Mouse (Mus musculus) c-Kit-positive CD71-positive TER-119-negative erythroid progenitor cells, embryonic 14.5 days (primary cell): ENCODE results near the gene Sdk1.

Experiments
- DNase-seq: peaks from one replicate; pipeline ENCODE4 v3.0.0-alpha.2; 2013; ENCODE audit warnings: low read depth

Sdk1 gene

DNA sequence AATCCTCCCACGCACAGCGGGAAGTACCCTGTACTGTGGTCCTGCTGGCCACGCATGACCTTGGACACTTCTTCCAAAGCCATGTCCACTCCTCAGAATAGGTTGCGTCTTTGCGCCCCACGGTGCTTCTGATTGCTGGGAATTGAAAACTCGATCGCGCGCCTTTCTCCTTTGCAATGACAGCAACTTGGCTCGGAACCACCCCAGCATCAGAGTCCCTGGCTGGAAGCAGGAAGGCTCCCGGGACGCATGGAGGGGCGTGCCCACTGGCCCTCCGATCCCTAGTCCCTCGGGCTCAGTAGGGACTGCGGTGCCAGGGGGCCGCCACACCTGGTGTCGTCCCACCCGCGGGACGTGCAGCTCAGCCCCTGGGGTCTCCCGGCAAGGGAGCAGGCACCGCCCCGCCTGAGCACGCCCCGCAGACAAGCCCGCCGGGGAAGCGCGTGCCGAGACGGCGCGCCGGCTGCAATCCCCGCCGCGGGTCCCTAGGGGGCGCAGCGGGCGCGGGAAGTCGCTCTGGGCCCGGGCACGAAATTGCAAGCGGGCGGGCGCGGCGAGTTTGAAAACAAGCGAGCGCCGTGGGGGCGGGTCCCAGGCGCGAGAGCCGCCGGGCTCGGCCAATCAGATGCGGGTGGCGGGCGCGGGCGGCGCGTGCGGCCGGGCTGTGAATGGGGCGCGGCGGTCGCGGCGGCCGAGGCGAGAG lies at the start of gene Sdk1:
Sdk1 (plus strand) TSS at position 650 of the 703 bp plus-strand sequence.
- DNase-seq, result peak; percentile 63

DNA sequence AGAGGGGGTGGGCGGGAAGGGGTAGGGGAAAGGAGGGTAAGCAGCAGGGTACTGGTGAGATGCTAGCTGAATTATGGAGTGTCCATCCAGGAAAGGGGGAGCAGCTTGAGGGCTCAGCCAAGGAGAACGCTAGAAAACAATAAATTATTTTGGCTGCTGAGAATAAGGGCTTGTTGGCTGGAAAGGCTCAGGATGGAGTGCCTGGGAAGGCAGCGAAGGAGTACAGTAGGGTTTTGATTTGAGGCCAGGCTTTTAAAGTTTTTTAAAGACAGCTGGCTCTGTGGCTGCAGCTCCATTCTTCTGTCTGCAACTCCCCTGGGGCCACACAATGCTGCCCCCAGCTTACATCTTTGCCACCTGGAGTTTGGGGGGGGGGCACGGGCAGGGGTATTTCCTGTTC lies 44.0 kb upstream of the Sdk1 start:
- DNase-seq, result no peak

DNA sequence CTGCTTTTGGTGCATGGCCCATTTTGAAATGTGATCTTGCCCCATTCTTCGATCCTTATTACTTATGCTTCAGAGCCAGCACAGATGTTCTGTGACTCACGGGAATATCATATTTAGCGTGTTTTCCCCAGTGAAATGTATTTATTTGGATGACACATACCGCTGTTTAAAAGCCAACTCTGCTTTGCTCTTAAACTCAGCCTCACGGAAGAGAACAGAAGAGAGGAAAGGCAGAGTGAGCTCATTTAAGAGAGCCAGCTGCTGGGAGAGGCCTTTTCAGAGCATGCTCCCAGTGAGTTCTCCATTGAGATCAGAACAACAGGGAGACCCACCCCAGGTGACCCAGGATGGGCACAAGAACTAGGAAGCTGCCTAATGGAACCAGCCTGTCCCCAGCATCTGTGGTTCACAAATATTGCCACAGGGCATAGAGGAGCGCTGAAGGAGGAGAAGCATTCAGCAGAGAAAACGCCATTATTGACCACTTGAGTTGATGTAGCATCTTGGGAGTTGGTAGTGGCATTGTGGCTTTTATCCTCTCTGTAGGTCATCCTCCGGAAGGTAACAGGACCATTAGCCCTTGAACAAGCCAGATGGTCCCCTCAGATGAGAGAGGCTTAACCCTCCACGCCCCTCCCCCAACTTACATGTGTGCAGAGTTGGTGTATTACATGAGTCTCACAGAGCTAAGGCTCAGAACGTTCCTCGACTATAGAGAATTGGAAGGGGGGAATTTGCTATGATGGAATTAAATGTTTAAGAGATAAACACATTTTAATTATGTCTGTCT lies 38.8 kb upstream of the Sdk1 start:
- DNase-seq, result no peak

DNA sequence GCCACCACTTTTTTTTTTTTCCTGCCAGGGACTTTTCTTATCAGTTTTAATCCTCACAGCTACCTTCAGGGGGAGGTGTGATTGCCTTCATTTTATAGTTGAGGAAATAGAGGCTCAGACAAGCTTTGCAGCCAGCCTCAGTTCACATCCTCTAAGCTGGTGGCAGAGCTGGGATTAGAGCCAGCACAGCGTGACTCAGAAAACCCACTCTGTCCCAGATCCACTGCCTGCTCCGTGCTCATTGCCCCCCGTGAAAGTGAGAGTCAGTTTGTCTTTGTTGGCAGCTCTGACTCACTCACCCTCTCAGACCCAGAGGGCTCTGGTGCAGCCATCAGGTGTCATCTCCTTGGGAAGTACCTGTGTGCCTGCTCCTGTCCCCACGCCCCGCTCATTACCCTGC lies 34.2 kb upstream of the Sdk1 start:
- DNase-seq, result no peak

DNA sequence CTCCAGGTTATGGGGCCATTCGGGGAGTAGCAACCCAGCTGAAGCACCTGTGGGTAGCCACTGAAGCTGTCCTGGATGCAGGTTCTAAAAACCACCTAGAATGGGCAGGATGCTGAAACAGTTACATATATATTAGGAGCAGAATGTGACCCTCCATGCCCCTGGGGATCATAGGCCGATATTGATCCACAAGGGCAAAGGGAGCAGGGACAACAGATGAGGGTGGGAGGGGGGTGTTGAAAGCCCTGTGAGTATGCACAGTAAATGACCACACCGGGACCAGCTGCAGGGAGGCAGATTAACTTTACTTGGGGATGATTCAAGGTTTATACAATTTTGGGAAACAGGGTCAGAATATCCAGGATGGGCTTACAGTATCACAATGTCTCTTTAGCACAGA lies 16.0 kb upstream of the Sdk1 start:
- no peak for DNase-seq

DNA sequence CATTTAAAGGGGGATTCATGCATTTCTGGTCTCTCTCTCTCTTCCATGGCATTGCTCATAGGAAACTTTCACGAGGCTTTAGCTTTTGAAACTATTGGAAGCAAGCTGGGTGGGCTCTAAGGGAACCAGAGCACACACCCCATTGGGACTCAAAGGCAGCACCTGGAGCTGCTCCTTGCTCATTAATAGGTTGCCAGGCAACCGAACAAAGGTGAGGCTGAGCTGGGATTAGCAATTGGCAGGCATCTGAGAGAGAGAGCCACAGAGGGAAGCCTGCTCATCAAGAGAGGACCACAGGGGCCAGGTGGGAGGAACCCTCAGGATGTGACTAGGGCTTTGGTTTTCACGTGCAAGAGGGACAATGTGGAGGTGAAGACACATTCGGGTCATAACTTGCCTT lies 7.0 kb upstream of the Sdk1 start:
- no peak for DNase-seq

DNA sequence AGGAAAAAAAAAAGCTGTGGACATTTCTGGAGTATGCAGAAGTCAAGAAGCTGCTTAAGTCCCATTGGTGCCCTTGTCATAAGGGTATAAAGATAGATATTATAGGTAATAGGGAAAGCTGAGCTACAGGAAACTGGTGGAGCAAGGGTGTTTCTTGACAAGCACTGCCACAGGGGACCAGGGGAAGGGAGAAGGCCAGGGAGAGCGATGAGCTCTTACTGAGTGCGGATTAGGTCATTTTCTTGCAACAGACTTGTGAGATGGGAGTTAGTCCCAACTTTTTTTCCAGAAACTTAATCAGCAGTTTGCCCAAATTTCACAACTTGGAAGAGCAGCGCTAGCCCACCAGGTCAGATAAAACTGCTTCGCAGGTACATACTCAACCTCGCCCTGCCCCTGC lies 1.9 kb upstream of the Sdk1 start:
- DNase-seq, result no peak

DNA sequence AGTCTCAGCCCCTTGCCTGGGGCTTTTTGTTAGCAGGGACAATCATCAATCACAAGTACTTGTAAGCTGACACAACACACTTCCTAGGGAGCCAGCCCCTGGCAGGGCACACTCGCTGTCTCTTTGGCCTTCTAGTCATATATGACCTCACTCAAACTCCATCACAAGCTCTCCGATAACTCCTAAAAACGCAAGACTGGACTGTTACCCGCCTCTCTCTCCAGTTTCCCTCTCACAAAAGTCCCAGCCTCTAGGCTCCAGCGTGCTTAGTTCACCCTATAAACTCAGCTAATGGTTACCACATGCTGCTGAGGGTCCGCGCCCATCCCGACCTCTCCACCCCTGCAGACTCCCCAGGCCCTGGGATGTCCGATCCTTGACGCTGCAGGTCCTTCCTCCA lies 849 bp upstream of the Sdk1 start:
- no peak for DNase-seq

DNA sequence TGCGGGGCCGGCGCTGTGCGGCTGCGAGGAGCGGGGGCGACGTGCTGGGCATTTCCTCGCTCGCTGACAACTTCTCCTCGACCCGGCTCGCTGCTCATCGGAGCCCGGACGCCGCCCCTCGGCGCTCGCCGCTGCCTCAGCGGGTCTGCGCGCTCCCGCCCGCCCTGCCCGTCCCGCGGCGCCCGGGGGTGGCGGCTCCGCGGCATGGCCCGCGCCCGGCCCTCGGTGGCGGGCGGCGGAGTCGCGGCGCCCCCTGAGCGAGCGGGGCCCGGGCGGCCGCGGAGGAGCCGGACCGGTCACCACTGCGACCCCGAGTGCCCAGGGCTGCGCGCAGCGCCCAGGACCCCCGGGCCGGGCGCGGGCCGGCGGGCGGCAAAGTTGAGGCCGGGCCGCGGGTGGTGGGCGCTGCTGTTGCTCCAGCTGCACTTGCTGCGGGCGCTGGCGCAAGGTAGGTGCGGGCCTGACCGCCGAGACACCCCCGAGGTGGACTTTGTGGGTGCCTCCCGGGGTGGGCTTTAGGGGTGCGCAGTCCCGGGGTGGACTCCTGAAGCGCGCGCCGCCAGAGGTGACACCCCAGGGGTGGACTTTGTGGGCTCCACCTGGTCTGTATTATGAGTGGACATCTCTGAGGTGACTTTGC lies 475 bp downstream of the Sdk1 start:
- DNase-seq, result no peak

DNA sequence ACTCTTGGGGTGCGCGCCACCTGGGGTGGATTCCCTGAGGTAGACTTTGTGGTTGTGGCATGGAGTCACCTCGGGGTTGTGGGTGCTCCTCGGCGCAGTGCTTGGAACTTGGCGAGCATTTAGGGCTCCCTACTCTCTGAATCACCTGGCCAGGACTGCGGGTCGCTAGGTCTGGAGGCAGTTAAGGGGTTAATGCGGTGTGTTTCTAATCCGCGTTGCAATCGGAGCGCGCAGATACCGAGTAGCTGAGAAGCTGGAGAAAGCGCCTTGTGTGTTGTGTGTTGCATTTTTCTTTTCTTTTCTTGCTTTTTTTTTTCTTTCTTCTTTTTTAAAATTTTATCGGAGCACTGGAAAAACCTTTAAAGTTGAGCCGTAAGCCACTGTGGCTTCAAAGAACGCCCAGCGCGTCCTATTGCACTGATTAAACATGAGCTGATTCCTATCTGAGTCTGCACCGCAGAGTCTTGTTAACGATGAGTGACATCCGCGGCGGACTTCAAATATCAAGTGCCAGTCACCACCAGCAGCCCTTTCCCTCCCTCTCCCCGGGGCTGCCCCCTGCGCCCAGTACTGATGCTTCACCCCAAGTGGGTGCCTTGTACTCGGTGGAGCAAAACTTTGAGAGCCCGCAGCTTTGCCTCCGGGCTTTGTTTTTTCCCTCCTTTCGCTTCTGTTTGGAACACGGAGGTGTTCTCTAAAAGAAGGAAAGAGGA lies 2.1 kb downstream of the Sdk1 start:
- no peak for DNase-seq

DNA sequence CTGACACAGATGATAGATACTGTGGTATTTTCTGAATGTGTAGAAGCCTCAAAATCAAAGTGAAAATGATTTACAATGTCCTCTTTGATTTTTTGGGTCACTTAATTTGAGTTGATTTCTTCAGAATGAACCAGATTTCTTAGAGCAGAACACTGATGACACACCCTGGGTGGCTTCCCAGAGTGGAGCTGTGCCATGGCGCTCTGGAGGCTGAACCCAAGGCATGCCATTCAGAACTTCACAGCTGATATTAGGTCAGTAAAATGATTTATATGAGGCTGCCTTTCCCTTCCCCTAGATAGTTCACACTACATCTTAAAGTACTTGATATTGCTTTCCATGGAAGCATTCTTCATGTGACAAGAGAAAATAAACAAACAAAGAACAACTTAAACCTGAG lies 23.0 kb downstream of the Sdk1 start:
- DNase-seq, result no peak

DNA sequence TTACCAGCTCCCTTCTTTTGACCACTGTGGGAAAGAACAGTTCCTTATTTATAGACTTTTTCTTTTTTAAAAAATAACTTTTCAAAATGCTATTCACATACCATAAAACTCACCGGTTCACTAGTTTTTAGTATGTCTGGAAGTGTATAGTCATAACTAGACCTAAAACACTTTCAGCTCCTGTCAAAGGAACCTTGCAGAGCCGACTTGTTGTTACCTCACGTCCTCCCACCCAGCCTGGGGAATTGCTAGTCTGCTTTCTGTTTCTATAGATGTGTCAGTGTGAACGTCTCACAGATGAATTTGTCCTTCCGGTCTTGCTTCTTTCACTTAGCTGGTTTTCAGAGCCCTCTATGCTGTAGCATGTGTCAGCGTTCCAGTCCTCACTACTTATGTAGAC lies 35.8 kb downstream of the Sdk1 start:
- DNase-seq, result no peak

DNA sequence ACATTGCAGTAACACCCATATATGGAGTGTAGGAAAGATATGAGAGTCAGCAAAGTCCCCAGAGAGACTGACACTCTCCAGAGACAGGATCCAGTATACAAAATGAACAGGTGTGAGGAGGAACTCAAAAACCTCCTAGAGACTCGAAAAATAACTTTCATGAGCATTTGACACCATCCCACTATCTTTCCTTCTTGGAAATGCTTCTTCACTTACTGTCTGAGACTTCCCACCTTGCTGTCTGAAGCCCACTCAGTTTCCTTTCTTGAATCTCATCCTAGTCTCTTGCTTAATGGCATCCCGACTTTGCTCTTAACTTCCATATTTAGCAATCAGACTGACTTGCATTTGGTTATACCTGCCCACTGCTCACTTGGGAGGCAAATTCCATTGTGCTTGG lies 40.5 kb downstream of the Sdk1 start:
- no peak for DNase-seq

DNA sequence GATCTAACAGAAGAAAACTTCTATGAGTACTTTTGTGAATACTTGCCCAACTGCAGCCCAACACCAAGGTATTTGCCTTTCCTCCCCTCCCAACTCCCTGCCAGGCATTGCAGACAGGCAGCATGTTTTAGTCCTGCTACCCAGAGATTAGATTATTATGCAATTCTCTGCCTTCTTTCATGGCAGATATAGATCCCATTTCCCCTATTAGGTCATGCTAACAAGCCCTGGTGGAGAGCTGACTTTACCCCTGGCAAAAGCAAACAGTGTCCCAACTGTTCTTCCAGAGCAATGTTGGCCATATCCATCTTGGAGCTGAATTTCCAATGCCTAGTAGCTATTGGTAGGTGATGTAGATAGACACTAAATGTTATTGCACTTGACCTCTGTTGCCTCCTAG lies 48.3 kb downstream of the Sdk1 start:
- DNase-seq, result no peak

DNA sequence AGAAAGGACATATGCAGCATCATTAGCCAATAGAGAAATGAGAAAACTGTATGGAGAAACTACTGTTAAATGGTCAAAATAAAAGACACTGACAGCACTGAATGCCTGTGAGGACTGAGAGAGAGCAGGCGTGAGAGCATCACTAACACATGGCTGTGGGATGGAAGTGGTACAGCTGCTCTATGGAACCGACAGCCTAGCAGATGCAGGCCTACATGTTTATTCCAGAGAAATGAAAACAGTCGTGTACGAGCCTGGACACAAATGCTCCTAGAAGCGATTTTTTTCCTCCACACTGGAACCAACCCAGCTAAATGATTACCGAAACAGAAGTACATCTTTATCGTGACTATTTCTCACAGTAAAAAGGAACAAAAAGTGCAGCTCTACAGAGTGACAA lies 54.0 kb downstream of the Sdk1 start:
- DNase-seq, result no peak

DNA sequence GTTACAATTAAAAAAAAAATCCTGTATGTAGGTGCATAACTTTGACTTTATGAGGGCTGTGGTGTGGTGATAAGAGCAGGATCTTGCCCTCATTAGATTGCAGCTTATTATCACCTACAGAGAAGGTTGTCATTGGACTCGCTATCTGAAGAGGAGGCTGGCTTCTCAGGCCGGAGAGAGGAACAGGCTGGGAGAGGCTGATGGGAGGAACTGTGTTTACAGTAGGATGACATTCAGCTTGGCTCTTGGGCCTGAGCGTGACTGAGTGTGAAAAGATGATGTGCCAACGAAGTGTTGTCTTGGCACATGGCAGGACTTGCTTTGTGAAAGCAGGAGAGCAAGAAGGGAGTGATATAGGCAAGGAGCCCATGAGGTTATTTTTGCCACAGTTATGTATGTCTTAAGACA lies 61.0 kb downstream of the Sdk1 start:
- DNase-seq, result peak; percentile 4

DNA sequence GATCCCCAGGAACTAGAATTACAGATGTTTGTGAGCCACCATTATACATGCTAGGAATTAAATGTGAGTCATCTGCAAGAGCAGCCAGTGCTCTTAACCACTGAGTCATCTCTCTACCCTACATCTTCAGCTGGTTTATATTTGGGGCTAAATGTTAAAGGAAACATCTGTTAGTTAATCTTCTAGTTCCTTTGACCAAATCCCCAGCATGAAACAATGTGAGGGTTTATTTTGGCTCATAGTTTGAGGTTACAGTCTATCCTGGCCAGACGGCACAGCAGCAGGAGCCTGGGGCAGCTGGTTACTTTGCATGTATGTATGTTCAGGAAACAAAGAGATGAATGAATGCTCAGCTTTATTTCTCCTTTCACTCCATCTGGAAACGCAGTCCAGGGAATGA lies 62.5 kb downstream of the Sdk1 start:
- DNase-seq, result no peak

DNA sequence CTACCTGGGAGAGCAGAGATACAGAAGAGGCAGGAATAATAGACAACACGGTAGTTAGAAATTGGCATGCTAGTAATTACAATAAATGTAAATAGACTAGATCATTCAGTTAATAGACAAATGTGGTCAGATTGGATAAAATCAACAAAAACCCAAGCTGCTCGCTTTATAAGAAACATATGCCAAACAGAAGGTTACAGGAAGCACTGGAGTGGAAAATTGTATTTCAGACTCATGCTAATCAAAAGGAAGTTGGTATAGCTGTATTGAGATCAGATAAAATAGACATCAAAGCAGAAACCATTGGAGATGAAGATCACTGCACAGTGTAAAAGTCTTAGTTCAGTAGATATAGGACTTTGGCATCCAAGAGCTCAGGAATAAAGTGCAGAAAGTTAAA lies 63.4 kb downstream of the Sdk1 start:
- DNase-seq, result no peak

DNA sequence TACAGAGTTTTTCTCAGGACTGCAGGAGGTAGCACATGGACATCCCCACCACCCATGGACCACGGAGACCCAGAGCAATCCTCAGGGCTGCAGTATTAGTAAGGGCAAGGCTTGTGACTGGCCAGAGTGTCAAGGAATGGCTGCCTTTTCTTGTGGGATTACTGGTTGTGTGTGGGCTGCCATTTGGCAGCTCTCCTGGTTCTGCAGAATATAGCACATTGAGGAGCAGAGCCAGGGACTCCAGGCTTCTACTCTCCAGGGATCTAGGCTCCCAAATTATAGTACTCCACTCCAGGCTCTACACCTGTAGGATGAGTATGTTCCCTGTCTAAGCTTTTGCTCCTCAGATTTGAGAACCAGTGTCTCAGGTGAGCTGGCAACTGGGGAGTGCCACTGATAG lies 69.4 kb downstream of the Sdk1 start:
- no peak for DNase-seq

DNA sequence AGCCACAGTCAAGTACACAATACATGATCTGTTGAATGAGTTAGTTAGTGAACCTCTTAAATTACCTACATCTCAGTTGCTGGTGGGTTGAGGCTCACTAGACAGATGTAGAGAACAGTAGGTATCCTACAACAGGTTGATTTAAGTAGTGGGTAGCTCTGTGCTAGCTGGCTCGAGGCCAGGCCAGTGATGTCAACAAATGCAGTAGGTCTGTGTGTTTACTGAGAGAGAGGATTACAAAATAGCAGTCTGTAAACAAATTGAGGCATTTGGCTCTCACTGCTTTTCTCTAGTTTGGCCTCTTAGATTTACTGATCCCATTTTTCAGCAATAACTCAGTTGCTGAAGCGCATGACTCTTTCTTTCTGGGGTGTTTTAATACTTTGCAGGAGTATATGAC lies 70.5 kb downstream of the Sdk1 start:
- no peak for DNase-seq

DNA sequence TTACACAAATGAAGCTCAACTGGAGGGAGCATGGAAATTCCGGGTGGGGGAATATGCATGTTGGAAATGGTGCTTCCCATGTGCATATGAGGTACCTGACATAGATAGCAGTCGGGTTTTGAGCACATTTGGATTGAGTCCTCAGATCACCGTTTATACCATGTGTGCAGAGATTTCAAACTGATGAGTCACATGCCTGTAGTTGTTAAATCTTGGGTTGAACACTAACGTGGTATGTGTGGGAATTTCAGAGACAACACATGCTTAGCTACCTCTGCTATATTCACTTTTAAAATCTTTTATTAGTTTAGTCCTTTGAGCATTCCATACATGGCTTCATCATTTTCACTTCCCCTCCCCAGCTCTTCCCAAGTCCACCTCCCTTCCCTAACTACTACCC lies 71.0 kb downstream of the Sdk1 start:
- DNase-seq, result no peak

DNA sequence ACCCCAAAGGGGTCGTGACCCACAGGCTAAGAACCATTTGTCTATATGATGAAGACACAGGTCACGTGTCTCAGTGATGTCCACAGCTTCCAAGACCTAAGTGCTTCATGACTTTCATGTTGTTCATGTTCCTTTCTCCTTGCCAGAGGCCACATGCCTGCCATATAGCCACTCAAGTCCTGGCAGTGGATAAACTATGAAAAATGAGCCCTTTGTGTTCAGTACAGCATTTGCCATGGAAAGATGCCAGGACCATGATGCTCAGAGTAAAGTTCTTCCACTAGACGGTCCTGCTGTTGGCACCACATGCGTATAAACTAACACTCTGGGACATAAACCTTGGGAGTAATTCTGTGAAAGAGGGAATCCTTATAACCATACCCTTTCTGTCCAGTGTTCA lies 75.8 kb downstream of the Sdk1 start:
- no peak for DNase-seq

DNA sequence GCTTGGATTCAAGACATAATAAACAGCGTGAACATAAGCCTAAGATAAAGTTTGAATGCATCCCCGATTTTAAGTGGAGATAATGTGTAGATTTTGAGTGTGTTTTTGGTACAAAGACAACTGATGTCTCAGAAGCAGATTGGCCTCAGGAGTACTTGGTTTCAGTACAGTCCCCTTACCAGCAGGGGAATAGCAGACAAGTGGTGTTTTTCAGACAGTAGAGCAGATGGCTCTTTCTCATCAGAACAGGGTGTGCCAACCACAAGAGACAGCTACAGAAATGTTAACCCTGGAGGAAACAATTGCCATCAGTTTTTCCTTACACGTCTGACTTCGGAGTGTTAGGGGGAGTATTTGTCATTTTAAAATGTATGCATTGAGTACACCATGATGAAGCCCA lies 83.6 kb downstream of the Sdk1 start:
- DNase-seq, result no peak
